Mouse (Mus musculus) T-helper 1 cell (primary cell): Measurements from ENCODE around the gene Gm16430.

Experiments
- in situ Hi-C: fragments of 300-600 bp; cut with MboI, MseI; formaldehyde crosslinking; loops from one replicate; pipeline ENCODE4 v1.15.1; 2025; ENCODE audit warnings: high pct_unique_total_duplicates

The Gm16430 gene

DNA sequence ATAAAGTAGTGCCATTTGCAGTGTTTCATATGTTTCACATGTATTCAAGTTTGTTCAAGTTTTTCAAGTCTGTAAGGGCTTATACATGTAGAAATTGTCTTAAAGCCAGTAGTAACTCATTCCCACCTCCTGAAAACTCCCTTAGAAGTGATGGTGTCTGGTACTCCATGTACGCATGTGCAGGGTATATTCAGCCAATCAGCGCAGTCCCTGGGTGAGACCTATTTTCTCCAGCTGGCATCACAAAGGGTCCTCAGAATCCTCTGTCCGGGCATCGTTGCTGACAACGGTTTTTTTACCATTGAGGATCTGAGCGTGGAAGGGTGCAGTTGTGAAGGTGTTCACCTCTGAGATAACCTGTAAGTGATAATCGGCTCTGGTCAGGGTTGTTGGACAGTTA lies at the start of gene Gm16430:
Gene Gm16430 (plus strand): TSS at position 301 of the 400 bp plus-strand sequence.
- in situ Hi-C loops = loop anchor here (10.0 kb wide), 1 partner anchor 1193 kb away; no protein-coding TSS in a partner anchor
